Mouse (Mus musculus) adrenal gland, adult 2 months (tissue): Measurements from ENCODE around the gene Igsf23. TPM values are rescaled to one million over a fixed set of nuclear protein-coding genes. Genes with fewer than 3 reads are reported as not detected.

Source experiments
- polyA plus RNA-seq: library from polyadenylated mRNA; depleted of rRNA; stranded (reverse); fragments of >200 nt; gene quantifications from 2 replicates; pipeline ENCODE4 v1.2.3, GENCODE M21; 2012; rRNA removed
- total RNA-seq, 2 experiments: library from RNA; stranded (reverse); gene quantifications; 2 replicates each; pipeline ENCODE4 v1.2.3; 2021

Gene Igsf23
- total and polyA plus RNA-seq, 3 experiments = 0.12 TPM; not detected in 2

Other genes with a start within 250 kb of the Igsf23 start
- gene Tomm40, start 235.3 kb downstream of the Igsf23 start, total RNA-seq = 100 to 1,000 TPM; 115 to 143 TPM
- 164 and 165 TPM in 2 replicates for gene Tomm40, start 235.3 kb downstream of the Igsf23 start, polyA plus RNA-seq
- gene Nectin2, start 200.3 kb downstream of the Igsf23 start, total RNA-seq = 10 to 100 TPM; 76.9 to 98.1 TPM
- 138 and 165 TPM in 2 replicates for gene Nectin2, start 200.3 kb downstream of the Igsf23 start, polyA plus RNA-seq
- gene Bcam, start 179.7 kb downstream of the Igsf23 start, total RNA-seq = 10 to 100 TPM; 35.9 to 61.1 TPM
- gene Bcam, start 179.7 kb downstream of the Igsf23 start, polyA plus RNA-seq = 103 and 108 TPM in 2 replicates
- gene Cblc, start 153.9 kb downstream of the Igsf23 start, total RNA-seq = not detected
- gene Cblc, start 153.9 kb downstream of the Igsf23 start, polyA plus RNA-seq = 0.60 TPM in 1 of 2 replicates, not detected in the other
- 10 to 100 TPM; 26.7 to 34.1 TPM for gene Bcl3, start 128.0 kb downstream of the Igsf23 start, total RNA-seq
- 155 and 161 TPM in 2 replicates for gene Bcl3, start 128.0 kb downstream of the Igsf23 start, polyA plus RNA-seq
- under 1 TPM in 1 of 2 experiments, not detected in 1; 0.86 TPM for gene Gm19345, start 98.8 kb downstream of the Igsf23 start, total RNA-seq
- 0.71 and 1.3 TPM in 2 replicates for gene Gm19345, start 98.8 kb downstream of the Igsf23 start, polyA plus RNA-seq
- gene Ceacam16, start 89.5 kb downstream of the Igsf23 start, total RNA-seq = not detected
- gene Ceacam16, start 89.5 kb downstream of the Igsf23 start, polyA plus RNA-seq = 0.52 and 0.55 TPM in 2 replicates
- gene Ceacam19, start 62.8 kb downstream of the Igsf23 start, total RNA-seq = not detected
- not detected in 2 replicates for gene Ceacam19, start 62.8 kb downstream of the Igsf23 start, polyA plus RNA-seq
- 10 to 100 TPM; 20.3 to 36.5 TPM for gene Pvr, start 29.6 kb downstream of the Igsf23 start, total RNA-seq
- 9.6 and 12.0 TPM in 2 replicates for gene Pvr, start 29.6 kb downstream of the Igsf23 start, polyA plus RNA-seq
- gene Ceacam20, start 14.7 kb upstream of the Igsf23 start, total RNA-seq = not detected
- gene Ceacam20, start 14.7 kb upstream of the Igsf23 start, polyA plus RNA-seq = 0.03 TPM in 1 of 2 replicates, not detected in the other
- gene Nlrp9b, start 40.7 kb upstream of the Igsf23 start, total RNA-seq = not detected
- gene Nlrp9b, start 40.7 kb upstream of the Igsf23 start, polyA plus RNA-seq = not detected in 2 replicates
- gene Vmn1r91, start 148.9 kb upstream of the Igsf23 start, total RNA-seq = not detected
- not detected in 2 replicates for gene Vmn1r91, start 148.9 kb upstream of the Igsf23 start, polyA plus RNA-seq
- not detected for gene Gm16442, start 171.8 kb upstream of the Igsf23 start, total RNA-seq
- not detected in 2 replicates for gene Gm16442, start 171.8 kb upstream of the Igsf23 start, polyA plus RNA-seq
- gene Vmn1r93, start 188.3 kb upstream of the Igsf23 start, total RNA-seq = not detected
- gene Vmn1r93, start 188.3 kb upstream of the Igsf23 start, polyA plus RNA-seq = not detected in 2 replicates
- not detected for gene Vmn1r94, start 217.6 kb upstream of the Igsf23 start, total RNA-seq
- not detected in 2 replicates for gene Vmn1r94, start 217.6 kb upstream of the Igsf23 start, polyA plus RNA-seq
- not detected for gene Vmn1r95, start 243.0 kb upstream of the Igsf23 start, total RNA-seq
- not detected in 2 replicates for gene Vmn1r95, start 243.0 kb upstream of the Igsf23 start, polyA plus RNA-seq